Mouse (Mus musculus) myocyte (in vitro differentiated cells): ENCODE measurements around the gene Zfp804b. TPM values are rescaled to one million over a fixed set of nuclear protein-coding genes. Genes with fewer than 3 reads are reported as not detected.

Experiments used
- H3K27me3 ChIP-seq: one replicate; pipeline ENCODE4 v1.6.1; 2011; ENCODE audit not compliant: control insufficient read depth, insufficient read depth, insufficient read length
- H3K36me3 ChIP-seq: one replicate; pipeline ENCODE4 v1.6.1; 2011; ENCODE audit not compliant: control insufficient read depth, insufficient read depth
- H3K4me2 ChIP-seq: one replicate; pipeline ENCODE4 v1.6.1; 2011; ENCODE audit warnings: low read depth, control low read depth
- H3K4me3 ChIP-seq: one replicate; pipeline ENCODE4 v1.5.1; 2011; ENCODE audit warnings: mild to moderate bottlenecking, control low read depth, moderate library complexity
- H3K79me2 ChIP-seq: one replicate; pipeline ENCODE4 v1.6.1; 2011; ENCODE audit not compliant: control insufficient read depth, insufficient read depth
- H3ac ChIP-seq: one replicate; pipeline ENCODE4 v1.6.1; 2011; ENCODE audit not compliant: control insufficient read depth, insufficient read length
- CEBPB ChIP-seq: IDR thresholded peaks from 2 replicates; pipeline ENCODE4 v1.6.1; 2011; ENCODE audit warnings: mild to moderate bottlenecking, moderate library complexity; ENCODE audit not compliant: poor library complexity, insufficient read depth, severe bottlenecking
- E2F4 ChIP-seq: IDR thresholded peaks from one replicate; pipeline ENCODE4 v1.6.1; 2011; ENCODE audit warnings: mild to moderate bottlenecking, control low read depth, moderate library complexity; ENCODE audit not compliant: insufficient read depth
- MAX ChIP-seq: IDR thresholded peaks from one replicate; pipeline ENCODE4 v1.6.1; 2011; ENCODE audit warnings: low read depth, mild to moderate bottlenecking, control low read depth
- MYOD1 ChIP-seq, 3 experiments: IDR thresholded peaks; one replicate each; pipeline ENCODE4 v1.6.1; 2011; ENCODE audit warnings: control low read depth in 2 of 3, low read depth in 2 of 3, mild to moderate bottlenecking in 2 of 3, moderate library complexity in 1 of 3; ENCODE audit not compliant: insufficient read length in 2 of 3, control insufficient read depth in 1 of 3
- MYOG ChIP-seq, 3 experiments: IDR thresholded peaks; one replicate each; pipeline ENCODE4 v1.6.1; 2011; ENCODE audit warnings: control low read depth in 2 of 3, low read depth in 2 of 3, mild to moderate bottlenecking in 2 of 3; ENCODE audit not compliant: insufficient read length in 2 of 3, control insufficient read depth in 1 of 3, insufficient read depth in 1 of 3
- POLR2A ChIP-seq: IDR thresholded peaks from one replicate; pipeline ENCODE4 v1.6.1; 2011; ENCODE audit warnings: low read depth, mild to moderate bottlenecking, control low read depth, moderate library complexity; ENCODE audit not compliant: insufficient read length
- POLR2AphosphoS2 ChIP-seq: IDR thresholded peaks from one replicate; pipeline ENCODE4 v1.6.1; 2011; ENCODE audit warnings: low read depth, control low read depth; ENCODE audit not compliant: insufficient read length
- REST ChIP-seq: IDR thresholded peaks from one replicate; pipeline ENCODE4 v1.6.1; 2011; ENCODE audit warnings: mild to moderate bottlenecking, control low read depth, moderate library complexity; ENCODE audit not compliant: insufficient read depth, insufficient read length
- SRF ChIP-seq: IDR thresholded peaks from one replicate; pipeline ENCODE4 v1.6.1; 2011; ENCODE audit warnings: low read depth; ENCODE audit not compliant: control insufficient read depth, insufficient read length
- TCF12 ChIP-seq: IDR thresholded peaks from one replicate; pipeline ENCODE4 v1.6.1; 2011; ENCODE audit warnings: mild to moderate bottlenecking, control low read depth; ENCODE audit not compliant: poor library complexity, insufficient read depth, severe bottlenecking
- TCF3 ChIP-seq: IDR thresholded peaks from one replicate; pipeline ENCODE4 v1.6.1; 2011; ENCODE audit warnings: low read depth, control low read depth; ENCODE audit not compliant: insufficient read length
- USF1 ChIP-seq: IDR thresholded peaks from one replicate; pipeline ENCODE4 v1.6.1; 2011; ENCODE audit warnings: low read depth, mild to moderate bottlenecking, control low read depth, moderate library complexity
- polyA plus RNA-seq: library from polyadenylated mRNA; unstranded; fragments of >200 nt; fragmentation: generic; extraction: Trizol; gene quantifications from one replicate; pipeline ENCODE4 v1.2.1, GENCODE M21; 2012; ENCODE audit warnings: missing spikeins

The Zfp804b gene
- polyA plus RNA-seq, 1 experiment, result not detected

DNA sequence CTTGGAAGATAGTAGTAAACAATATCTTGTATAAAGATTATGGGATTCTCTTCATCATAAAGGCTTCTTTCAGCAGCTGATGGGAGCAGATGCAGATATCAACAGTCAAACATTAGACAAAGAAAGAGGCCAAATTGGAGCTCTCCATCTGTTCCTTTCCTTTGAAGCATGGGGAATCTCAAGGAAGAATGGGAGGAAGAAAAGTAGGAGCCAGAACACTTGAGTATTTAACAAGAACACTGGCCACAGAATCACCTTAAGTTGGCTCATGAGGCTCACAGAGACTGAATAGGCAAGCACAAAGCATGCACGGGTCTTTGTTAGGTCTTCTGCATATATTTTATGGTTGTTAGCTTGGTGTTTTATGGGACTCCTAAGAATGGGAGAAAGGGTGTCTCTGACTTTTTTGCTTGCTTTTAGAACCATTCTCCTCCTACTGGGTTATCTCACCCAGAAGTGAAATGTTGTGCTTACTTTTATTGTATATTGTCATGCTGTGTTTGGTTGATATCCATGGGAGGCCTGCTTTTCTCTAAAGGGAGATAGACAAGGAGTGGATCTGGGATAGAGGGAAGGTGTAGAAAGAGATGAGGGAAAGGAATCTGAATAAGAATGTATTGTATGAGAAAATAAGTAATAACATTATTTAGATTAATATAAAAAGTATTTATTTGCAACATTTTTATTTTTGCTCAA, 270.5 kb downstream of the Zfp804b start:
- Histone ChIP-seq H3ac (no peak overlapping the region), H3K4me2 (no peak overlapping the region), H3K27me3 (no peaks in the 10 kb centered on the region), H3K79me2 (no peaks in the 10 kb centered on the region), H3K4me3 (no peak overlapping the region), H3K36me3 (no peaks in the 10 kb centered on the region)
- TF ChIP-seq USF1, result no peak

DNA sequence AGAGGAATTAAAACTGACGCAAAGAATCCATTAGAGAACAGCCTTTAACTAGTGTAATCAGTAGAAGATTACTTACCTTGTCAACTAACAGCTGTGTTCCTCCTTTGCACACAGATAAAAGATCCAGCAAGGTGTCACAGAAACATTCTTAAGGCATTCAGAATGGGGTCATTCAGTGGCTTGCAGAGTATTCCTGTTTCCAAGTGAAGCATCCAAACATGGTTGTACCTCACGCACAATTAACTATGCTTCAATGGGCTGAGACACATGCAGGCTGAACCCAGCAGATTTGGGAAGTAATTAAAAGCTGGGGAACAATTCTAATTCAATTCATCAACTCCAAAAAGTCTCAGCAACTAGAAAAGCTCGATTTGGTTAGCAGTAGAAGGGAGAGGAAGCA, 337.1 kb downstream of the Zfp804b start:
- Histone ChIP-seq H3ac (no peak overlapping the region), H3K36me3 (no peaks in the 10 kb centered on the region), H3K4me2 (no peak overlapping the region), H3K79me2 (no peaks in the 10 kb centered on the region), H3K4me3 (no peak overlapping the region), H3K27me3 (no peaks in the 10 kb centered on the region)
- TF ChIP-seq SRF (no peak), MAX (no peak), POLR2AphosphoS2 (no peak), TCF3 (no peak), USF1 (no peak), CEBPB (no peak), POLR2A (no peak)

DNA sequence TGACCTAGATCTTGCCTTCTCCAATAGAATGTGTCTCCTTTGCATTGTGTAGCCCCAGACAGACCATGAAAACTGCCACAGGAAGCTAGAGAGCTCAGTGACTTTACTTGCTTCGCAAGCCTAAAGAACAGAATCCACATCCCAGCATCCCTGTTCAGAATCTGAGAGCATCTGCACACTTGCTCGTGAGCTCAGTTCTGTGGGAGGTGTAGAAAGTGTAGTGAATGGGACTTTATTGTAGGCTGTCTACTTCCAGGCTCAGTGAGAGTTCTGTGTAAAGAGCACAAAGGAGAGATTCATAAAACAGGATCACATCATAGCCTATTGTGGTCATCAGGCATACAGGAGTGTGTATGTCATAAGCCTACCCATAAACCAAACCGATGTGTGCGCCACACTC, 360.6 kb downstream of the Zfp804b start:
- TF ChIP-seq POLR2AphosphoS2 (no peak), TCF12 (no peak), TCF3 (no peak)
- no peak overlapping the region for H3K4me3 ChIP-seq
- H3K36me3 ChIP-seq, result no peaks in the 10 kb centered on the region

DNA sequence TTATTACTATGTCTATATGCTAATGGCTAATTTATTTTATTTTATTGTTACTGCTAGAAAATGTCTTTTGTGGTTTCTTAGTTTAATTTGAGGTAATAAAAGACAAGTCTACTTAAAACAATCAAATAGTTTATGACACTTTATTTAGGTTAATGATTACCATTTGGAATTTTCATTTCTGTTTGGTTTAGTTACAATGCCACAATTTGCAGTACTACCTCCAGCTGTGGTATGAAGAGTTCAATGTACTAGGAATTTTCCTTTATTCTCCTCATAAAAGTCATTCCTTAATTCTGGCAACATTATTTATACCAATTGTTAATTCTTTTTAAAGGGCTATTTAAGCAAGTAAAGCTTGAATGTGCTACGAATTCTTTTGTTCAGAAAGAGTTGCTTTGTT, 409.7 kb downstream of the Zfp804b start:
- Histone ChIP-seq H3ac (no peak overlapping the region), H3K36me3 (no peaks in the 10 kb centered on the region), H3K4me3 (no peak overlapping the region), H3K79me2 (no peaks in the 10 kb centered on the region), H3K27me3 (no peaks in the 10 kb centered on the region), H3K4me2 (no peak overlapping the region)
- no peak for TF ChIP-seq SRF
- no peak for TF ChIP-seq TCF3
- no peak for TF ChIP-seq USF1
- no peak for TF ChIP-seq TCF12
- no peak for TF ChIP-seq CEBPB
- no peak for TF ChIP-seq MYOG (IDR thresholded peaks at IDR 0.05; ENCODE audit: control insufficient read depth in 1 of 3, insufficient read depth in 1 of 3, insufficient read length in 2 of 3, low read depth in 2 of 3)
- TF ChIP-seq MYOD1 (IDR thresholded peaks at IDR 0.05; ENCODE audit: control insufficient read depth in 1 of 3, insufficient read length in 2 of 3, low read depth in 2 of 3), result no peak
- TF ChIP-seq E2F4, result no peak
- TF ChIP-seq REST, result no peak
- TF ChIP-seq POLR2AphosphoS2, result no peak
- no peak for TF ChIP-seq MAX
- TF ChIP-seq POLR2A, result no peak

More for the DNA sequence above, 360.6 kb downstream of the Zfp804b start:
- no peaks in the 10 kb centered on the region for H3K79me2 ChIP-seq
- no peaks in the 10 kb centered on the region for H3K27me3 ChIP-seq
- H3K4me2 ChIP-seq, result no peak overlapping the region
- no peak overlapping the region for H3ac ChIP-seq

DNA sequence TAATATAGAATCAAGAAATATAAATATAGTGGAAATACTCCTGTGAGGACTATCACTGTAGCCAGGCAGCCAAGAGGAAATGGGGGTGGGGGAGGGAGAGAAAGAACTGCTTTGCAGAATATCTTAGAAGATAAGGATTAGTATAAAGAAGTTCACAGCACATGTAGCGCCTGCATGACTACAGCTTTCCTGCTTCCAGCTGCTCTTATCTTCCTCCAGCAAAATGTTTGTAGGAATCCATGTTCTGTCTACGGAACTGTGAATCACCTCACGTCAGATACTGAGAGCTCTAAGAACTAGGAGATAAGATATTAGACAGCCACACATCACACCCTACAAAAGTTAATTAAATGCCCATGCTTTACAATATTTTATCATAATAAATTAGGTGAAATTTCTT, 433.3 kb downstream of the Zfp804b start:
- no peak for TF ChIP-seq MAX
- no peak for TF ChIP-seq USF1
- TF ChIP-seq SRF, result no peak
- no peak for TF ChIP-seq POLR2AphosphoS2
- TF ChIP-seq MYOD1 (IDR thresholded peaks at IDR 0.05; ENCODE audit: control insufficient read depth in 1 of 3, insufficient read length in 2 of 3, low read depth in 2 of 3), result no peak
- no peak for TF ChIP-seq POLR2A
- no peak for TF ChIP-seq CEBPB
- no peak for TF ChIP-seq E2F4
- no peak for TF ChIP-seq REST
- TF ChIP-seq TCF12, result no peak
- TF ChIP-seq MYOG (IDR thresholded peaks at IDR 0.05; ENCODE audit: control insufficient read depth in 1 of 3, insufficient read depth in 1 of 3, insufficient read length in 2 of 3, low read depth in 2 of 3), result no peak
- no peaks in the 10 kb centered on the region for H3K36me3 ChIP-seq
- H3K27me3 ChIP-seq, result no peaks in the 10 kb centered on the region
- no peak overlapping the region for H3ac ChIP-seq
- no peak overlapping the region for H3K4me3 ChIP-seq
- H3K4me2 ChIP-seq, result no peak overlapping the region
- H3K79me2 ChIP-seq, result no peaks in the 10 kb centered on the region

DNA sequence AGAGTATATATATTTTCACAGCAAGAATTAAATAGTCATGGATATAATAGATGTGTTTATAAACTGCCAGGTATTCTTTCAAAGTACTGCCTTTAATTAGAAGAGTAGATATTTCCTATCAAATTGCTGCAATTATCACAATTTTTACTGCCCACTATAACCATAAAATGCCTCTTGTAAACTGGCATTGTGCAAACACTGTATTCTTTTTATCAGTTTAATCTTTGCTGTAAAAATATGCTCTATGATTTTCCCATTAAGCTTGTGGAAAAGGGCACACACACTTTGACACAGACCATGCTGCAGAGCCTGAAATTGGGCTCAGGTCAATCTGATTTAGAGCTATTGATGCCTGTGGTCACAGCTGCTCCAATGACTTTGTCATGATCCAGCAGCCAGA, 463.2 kb downstream of the Zfp804b start:
- Histone ChIP-seq H3K4me2 (no peak overlapping the region), H3ac (no peak overlapping the region), H3K79me2 (no peaks in the 10 kb centered on the region), H3K36me3 (no peaks in the 10 kb centered on the region), H3K27me3 (no peaks in the 10 kb centered on the region), H3K4me3 (no peak overlapping the region)
- no peak for TF ChIP-seq POLR2A
